Mouse (Mus musculus): ENCODE data around the gene Neurl4. TPM values are rescaled to one million over a fixed set of nuclear protein-coding genes. Genes with fewer than 3 reads are reported as not detected.
A peak's percentile ranks its signal among the peaks of the same experiment; 100 is the strongest.

Neurl4 gene
- polyA plus RNA-seq, 1 experiment from 2014 or later = 23.0 TPM

DNA sequence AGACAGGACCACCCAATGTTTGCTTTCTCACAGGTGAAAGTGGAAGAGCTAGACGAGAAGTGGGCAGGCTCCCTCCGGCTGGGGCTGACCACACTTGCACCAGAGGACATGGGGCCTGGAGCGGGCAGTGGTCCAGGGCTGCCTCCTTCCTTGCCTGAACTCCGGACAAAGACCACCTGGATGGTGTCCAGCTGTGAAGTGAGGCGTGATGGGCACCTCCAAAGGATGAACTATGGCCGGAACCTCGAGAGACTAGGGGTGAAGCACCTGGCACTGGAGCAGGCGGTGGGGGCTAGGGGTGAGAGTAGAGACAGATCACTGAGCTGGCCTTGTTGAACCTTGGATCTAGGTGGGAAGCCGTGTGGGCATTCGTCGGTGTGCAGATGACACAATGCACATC is 7.8 kb downstream of the Neurl4 start:
- H3K27me3 ChIP-seq = no peaks in the 10 kb centered on the region
- no peak overlapping the region for H3K27ac ChIP-seq (replicated peaks)
- peaks cover 95% of the 10 kb centered on the region for H3K36me3 ChIP-seq
- no peak overlapping the region for H3K4me2 ChIP-seq (replicated peaks)
- H3K9me3 ChIP-seq = no peaks in the 10 kb centered on the region
- H3K4me3 ChIP-seq = no peak overlapping the region
- no peak for ATAC-seq (replicated peaks)
- WGBS = 92% methylated on average over 11 of the region's 11 CpGs
- H3K9ac ChIP-seq (replicated peaks) = no peak overlapping the region
- peaks cover 7% of the 10 kb centered on the region for H3K4me1 ChIP-seq

DNA sequence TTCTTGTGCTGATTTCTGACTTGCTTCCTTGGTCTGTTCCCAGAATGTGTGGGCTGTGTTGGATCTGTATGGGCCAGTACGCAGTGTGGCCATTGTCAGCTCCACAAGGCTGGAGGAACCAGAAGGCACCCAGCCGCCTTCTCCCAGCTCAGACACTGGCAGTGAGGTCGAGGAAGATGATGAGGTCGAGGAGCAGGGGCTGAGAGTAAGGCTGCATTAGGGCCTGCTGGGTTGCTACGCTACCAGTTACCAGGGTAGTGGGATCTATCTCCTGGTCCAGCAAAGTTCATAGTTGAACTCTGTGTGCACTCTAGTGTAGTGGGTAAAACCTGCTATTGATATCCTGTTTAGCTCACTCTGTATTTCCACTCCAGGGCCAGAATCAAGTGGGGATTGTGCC is 8.3 kb downstream of the Neurl4 start:
- H3K4me3 ChIP-seq = no peak overlapping the region
- H3K9ac ChIP-seq (replicated peaks) = no peak overlapping the region
- H3K36me3 ChIP-seq = peaks cover 89% of the 10 kb centered on the region
- no peak for ATAC-seq (replicated peaks)
- H3K27me3 ChIP-seq = no peaks in the 10 kb centered on the region
- H3K4me2 ChIP-seq (replicated peaks) = no peak overlapping the region
- H3K27ac ChIP-seq (replicated peaks) = no peak overlapping the region
- H3K4me1 ChIP-seq = peaks cover 9% of the 10 kb centered on the region
- 95% methylated on average over 5 of the region's 5 CpGs for WGBS
- H3K9me3 ChIP-seq = no peaks in the 10 kb centered on the region

DNA sequence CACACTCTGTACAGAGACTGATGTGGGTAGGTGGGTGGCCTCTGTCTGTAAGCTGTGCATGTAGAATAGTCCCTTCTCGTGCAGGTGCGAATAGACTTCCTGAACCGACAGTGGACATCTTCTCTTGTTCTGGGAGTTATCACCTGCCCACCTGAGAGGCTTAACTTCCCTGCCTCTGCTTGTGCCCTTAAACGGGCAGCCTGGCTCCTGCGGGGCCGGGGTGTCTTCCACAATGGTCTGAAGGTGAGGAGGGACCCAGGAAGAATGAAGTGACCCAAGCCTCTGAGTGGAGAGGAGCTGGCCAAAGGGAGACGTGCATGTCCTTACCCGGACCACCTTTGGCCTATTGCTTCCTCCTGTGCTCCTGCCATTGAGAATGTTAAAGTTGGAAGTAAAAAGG is 9.3 kb downstream of the Neurl4 start:
- H3K9ac ChIP-seq (replicated peaks) = no peak overlapping the region
- H3K27me3 ChIP-seq = no peaks in the 10 kb centered on the region
- H3K9me3 ChIP-seq = no peaks in the 10 kb centered on the region
- peaks cover 83% of the 10 kb centered on the region for H3K36me3 ChIP-seq
- ATAC-seq (replicated peaks) = no peak
- peaks cover 19% of the 10 kb centered on the region for H3K4me1 ChIP-seq
- 90% methylated on average over 8 of the region's 8 CpGs for WGBS
- no peak overlapping the region for H3K4me2 ChIP-seq (replicated peaks)
- H3K4me3 ChIP-seq = no peak overlapping the region
- H3K27ac ChIP-seq (replicated peaks) = no peak overlapping the region

GRCm38 (mm10) chr11:69910781-69911560 is 10.1 kb downstream of the Neurl4 start:
- H3K27ac ChIP-seq (replicated peaks) = no peak overlapping the region
- WGBS = 93% methylated on average over 17 of the region's 17 CpGs
- H3K4me1 ChIP-seq = peaks cover 27% of the 10 kb centered on the region
- H3K9me3 ChIP-seq = no peaks in the 10 kb centered on the region
- no peak overlapping the region for H3K9ac ChIP-seq (replicated peaks)
- H3K27me3 ChIP-seq = no peaks in the 10 kb centered on the region
- peaks cover 83% of the 10 kb centered on the region for H3K36me3 ChIP-seq
- H3K4me2 ChIP-seq (replicated peaks) = no peak overlapping the region
- ATAC-seq (replicated peaks) = no peak
- H3K4me3 ChIP-seq = no peak overlapping the region

DNA sequence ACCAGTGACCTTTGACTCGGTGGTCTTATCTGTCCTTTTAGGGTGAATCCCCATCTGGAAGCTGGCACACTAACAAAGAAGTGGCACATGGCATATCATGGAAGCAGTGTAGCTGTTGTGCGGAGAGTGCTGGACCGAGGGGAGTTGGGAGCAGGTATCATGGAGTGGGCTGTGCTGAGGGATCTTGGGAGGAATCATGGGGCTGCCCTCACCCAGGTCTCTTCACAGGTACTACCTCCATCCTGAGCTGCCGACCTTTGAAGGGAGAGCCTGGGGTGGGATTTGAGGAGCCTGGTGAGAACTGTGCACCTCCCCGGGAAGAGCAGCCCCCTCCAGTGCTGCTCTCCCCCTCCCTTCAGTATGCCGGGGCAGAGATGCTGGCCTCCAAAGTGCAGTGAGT is 10.8 kb downstream of the Neurl4 start:
- Histone ChIP-seq H3K27me3 (no peaks in the 10 kb centered on the region), H3K36me3 (peaks cover 83% of the 10 kb centered on the region), H3K9me3 (no peaks in the 10 kb centered on the region), H3K4me2 (replicated peaks) (no peak overlapping the region), H3K27ac (replicated peaks) (no peak overlapping the region), H3K9ac (replicated peaks) (no peak overlapping the region), H3K4me1 (peaks cover 29% of the 10 kb centered on the region), H3K4me3 (no peak overlapping the region)
- no peak for ATAC-seq (replicated peaks)
- 89% methylated on average over 6 of the region's 6 CpGs for WGBS

GRCm38 (mm10) chr11:69912716-69913530 is 12.1 kb downstream of the Neurl4 start:
- peak overlapping the region; percentile 91 for H3K4me2 ChIP-seq (replicated peaks)
- peak overlapping the region; percentile 86 for H3K4me3 ChIP-seq
- H3K36me3 ChIP-seq = peaks cover 83% of the 10 kb centered on the region
- WGBS = 80% methylated on average over 15 of the region's 15 CpGs
- ATAC-seq (replicated peaks) = peak; percentile 30
- H3K9ac ChIP-seq (replicated peaks) = 0 out of 2 replicates have a peak overlapping the region, but pooled peaks have one; percentile 94
- peaks cover 29% of the 10 kb centered on the region for H3K4me1 ChIP-seq
- no peaks in the 10 kb centered on the region for H3K27me3 ChIP-seq
- H3K27ac ChIP-seq (replicated peaks) = peak overlapping the region; percentile 89
- H3K9me3 ChIP-seq = no peaks in the 10 kb centered on the region

GRCm38 (mm10) chr11:69913554-69914371 is 12.9 kb downstream of the Neurl4 start, which contains the start of gene Gps2:
Gene Gps2 (plus strand): TSS chr11:69913888.
- Histone ChIP-seq H3K27me3 (no peaks in the 10 kb centered on the region), H3K4me1 (peaks cover 33% of the 10 kb centered on the region), H3K9ac (replicated peaks) (peak within 1 kb of the TSS; percentile 94), H3K9me3 (no peaks in the 10 kb centered on the region), H3K27ac (replicated peaks) (peak within 1 kb of the TSS; percentile 89), H3K36me3 (peaks cover 83% of the 10 kb centered on the region), H3K4me3 (peak within 1 kb of the TSS; percentile 86), H3K4me2 (replicated peaks) (peak within 1 kb of the TSS; percentile 91)
- ATAC-seq (replicated peaks) = peak; percentile 90
- 2% methylated on average over 61 of the region's 61 CpGs for WGBS

GRCm38 (mm10) chr11:69914372-69914764 is 13.5 kb downstream of the Neurl4 start:
- Histone ChIP-seq H3K4me1 (peaks cover 39% of the 10 kb centered on the region), H3K9ac (replicated peaks) (peak overlapping the region; percentile 94), H3K27ac (replicated peaks) (peak overlapping the region; percentile 89), H3K27me3 (no peaks in the 10 kb centered on the region), H3K9me3 (no peaks in the 10 kb centered on the region), H3K4me3 (peak overlapping the region; percentile 86), H3K4me2 (replicated peaks) (peak overlapping the region; percentile 91), H3K36me3 (peaks cover 81% of the 10 kb centered on the region)
- WGBS = 1% methylated on average over 17 of the region's 17 CpGs
- ATAC-seq (replicated peaks) = no peak

DNA sequence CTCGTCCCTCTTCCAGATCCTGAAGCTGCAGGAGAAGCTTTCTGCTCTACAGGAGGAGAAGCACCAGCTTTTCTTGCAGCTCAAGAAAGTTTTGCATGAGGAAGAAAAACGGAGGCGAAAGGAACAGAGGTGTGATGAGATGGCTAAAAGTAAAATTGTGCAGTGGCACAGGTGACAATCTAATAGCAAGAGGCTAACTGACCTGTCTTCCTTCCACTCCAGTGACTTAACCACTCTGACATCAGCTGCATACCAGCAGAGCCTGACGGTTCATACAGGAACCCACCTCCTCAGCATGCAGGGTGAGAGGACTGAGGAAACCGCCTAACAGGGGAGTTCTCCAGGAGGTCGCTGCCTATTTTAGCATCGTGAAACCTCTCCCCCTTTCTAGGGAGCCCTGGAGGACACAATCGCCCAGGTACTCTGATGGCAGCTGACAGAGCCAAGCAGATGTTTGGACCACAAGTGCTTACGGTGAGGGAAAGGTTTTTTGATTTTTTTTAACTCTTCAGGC is 14.1 kb downstream of the Neurl4 start:
- ATAC-seq (replicated peaks) = no peak
- peak overlapping the region; percentile 86 for H3K4me3 ChIP-seq
- peaks cover 75% of the 10 kb centered on the region for H3K36me3 ChIP-seq
- H3K9me3 ChIP-seq = no peaks in the 10 kb centered on the region
- WGBS = 36% methylated on average over 9 of the region's 9 CpGs
- H3K27me3 ChIP-seq = no peaks in the 10 kb centered on the region
- H3K4me2 ChIP-seq (replicated peaks) = peak overlapping the region; percentile 91
- H3K4me1 ChIP-seq = peaks cover 45% of the 10 kb centered on the region
- H3K9ac ChIP-seq (replicated peaks) = peak overlapping the region; percentile 94
- H3K27ac ChIP-seq (replicated peaks) = no peak overlapping the region

DNA sequence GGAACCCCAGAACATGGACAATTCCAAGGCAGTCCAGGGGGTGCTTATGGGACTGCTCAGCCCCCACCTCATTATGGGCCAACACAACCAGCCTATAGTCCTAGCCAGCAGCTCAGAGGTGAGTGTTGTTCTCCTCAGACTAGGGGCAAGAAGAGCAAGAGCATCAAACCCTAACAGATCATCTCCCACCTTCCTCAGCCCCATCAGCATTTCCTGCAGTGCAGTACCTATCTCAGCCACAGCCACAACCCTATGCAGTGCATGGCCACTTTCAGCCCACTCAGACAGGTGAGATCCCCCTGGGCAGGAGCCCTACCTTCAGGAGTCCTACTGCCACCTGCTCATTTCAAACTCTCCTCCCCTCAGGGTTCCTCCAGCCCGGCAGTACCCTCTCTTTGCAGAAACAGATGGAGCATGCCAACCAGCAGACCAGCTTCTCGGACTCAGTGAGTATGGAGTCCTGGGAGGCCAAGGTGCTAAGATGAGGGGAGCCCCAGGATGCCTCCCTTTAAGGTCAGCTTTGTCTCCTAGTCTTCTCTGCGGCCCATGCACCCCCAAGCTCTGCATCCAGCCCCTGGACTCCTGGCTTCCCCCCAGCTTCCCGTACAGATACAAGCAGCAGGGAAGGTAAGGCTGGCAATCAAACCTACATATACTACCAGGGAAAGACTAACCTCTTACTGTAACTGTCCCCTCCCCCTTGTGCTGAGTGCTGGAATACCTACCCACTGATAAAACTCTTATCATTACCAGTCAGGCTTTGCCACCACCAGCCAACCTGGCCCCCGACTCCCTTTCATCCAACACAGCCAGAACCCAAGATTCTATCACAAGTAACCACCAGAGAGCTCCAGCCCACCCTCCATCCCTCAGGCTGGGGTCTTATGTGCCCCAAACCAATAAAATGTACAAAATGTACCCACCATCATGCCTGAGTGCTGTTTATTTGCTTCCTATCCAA is 15.1 kb downstream of the Neurl4 start:
- Histone ChIP-seq H3K9ac (replicated peaks) (no peak overlapping the region), H3K4me1 (peaks cover 47% of the 10 kb centered on the region), H3K9me3 (no peaks in the 10 kb centered on the region), H3K4me2 (replicated peaks) (no peak overlapping the region), H3K27ac (replicated peaks) (no peak overlapping the region), H3K27me3 (no peaks in the 10 kb centered on the region), H3K36me3 (peaks cover 65% of the 10 kb centered on the region), H3K4me3 (no peak overlapping the region)
- no peak for ATAC-seq (replicated peaks)
- WGBS = 70% methylated on average over 5 of the region's 5 CpGs
